Mouse (Mus musculus): ENCODE data around the gene Tbc1d8. TPM values are rescaled to one million over a fixed set of nuclear protein-coding genes. Genes with fewer than 3 reads are reported as not detected.

The Tbc1d8 gene
- total RNA-seq, 2 experiments from 2014 or later = 10.9 to 12.7 TPM

GRCm38 (mm10) chr1:39361754-39362514 lies 116.6 kb downstream of the Tbc1d8 start:
- DNase-seq = no peak

- DNase-seq = no peak
Measured at GRCm38 (mm10) chr1:39349427-39349826, 129.1 kb downstream of the Tbc1d8 start.

- DNase-seq = peak; percentile 61 to 66
Measured at GRCm38 (mm10) chr1:39349001-39349400, 129.6 kb downstream of the Tbc1d8 start.

GRCm38 (mm10) chr1:39344981-39345600 lies 133.5 kb downstream of the Tbc1d8 start:
- no peak for DNase-seq

GRCm38 (mm10) chr1:39343242-39343641 lies 135.3 kb downstream of the Tbc1d8 start:
- DNase-seq = no peak

- DNase-seq = no peak
Measured at GRCm38 (mm10) chr1:39341807-39342206, 136.7 kb downstream of the Tbc1d8 start.

GRCm38 (mm10) chr1:39340647-39341046 lies 137.9 kb downstream of the Tbc1d8 start:
- DNase-seq = peak; percentile 36 to 37

- DNase-seq = no peak
Measured at GRCm38 (mm10) chr1:39340156-39340555, 138.4 kb downstream of the Tbc1d8 start.

- DNase-seq = no peak
Measured at GRCm38 (mm10) chr1:39339455-39339854, 139.1 kb downstream of the Tbc1d8 start.

GRCm38 (mm10) chr1:39338831-39339230 lies 139.7 kb downstream of the Tbc1d8 start:
- no peak for DNase-seq

GRCm38 (mm10) chr1:39336788-39337187 lies 141.8 kb downstream of the Tbc1d8 start:
- no peak for DNase-seq

- DNase-seq = no peak
Measured at GRCm38 (mm10) chr1:39335561-39336196, 142.9 kb downstream of the Tbc1d8 start.

GRCm38 (mm10) chr1:39332456-39332855 lies 146.1 kb downstream of the Tbc1d8 start:
- no peak for DNase-seq

- DNase-seq = no peak
Measured at GRCm38 (mm10) chr1:39330857-39331594, 147.5 kb downstream of the Tbc1d8 start.

GRCm38 (mm10) chr1:39327546-39327945 lies 151.0 kb downstream of the Tbc1d8 start:
- no peak for DNase-seq

GRCm38 (mm10) chr1:39325228-39325627 lies 153.3 kb downstream of the Tbc1d8 start:
- no peak for DNase-seq

GRCm38 (mm10) chr1:39321954-39322353 lies 156.6 kb downstream of the Tbc1d8 start:
- no peak for DNase-seq

Other genes with a start within 250 kb of the Tbc1d8 start
- 100 to 1,000 TPM; 429 to 541 TPM for gene Rpl31, start 110.9 kb downstream of the Tbc1d8 start, total RNA-seq (2021)
- 10 to 100 TPM; 22.5 to 22.8 TPM for gene Cnot11, start 56.2 kb upstream of the Tbc1d8 start, total RNA-seq (2021)
- 10 to 100 TPM; 32.3 to 34.8 TPM for gene Rnf149, start 98.7 kb upstream of the Tbc1d8 start, total RNA-seq (2021)
- gene Creg2, start 172.7 kb upstream of the Tbc1d8 start, total RNA-seq (2021) = 100 to 1,000 TPM in 1 of 2 experiments, 10 to 100 TPM in 1; 96.3 to 105 TPM
- gene Rfx8, start 242.2 kb upstream of the Tbc1d8 start, total RNA-seq (2021) = under 1 TPM in 1 of 2 experiments, not detected in 1; 0.32 TPM